Mouse (Mus musculus): ENCODE measurements around the gene Adh6b.

- TF ChIP-seq GATA1 (IDR thresholded peaks at IDR 0.05; ENCODE audit: borderline replicate concordance, low read length) (no peak), FLI1 (IDR thresholded peaks at IDR 0.05; ENCODE audit: low read length) (no peak)
These were observed 16.1 kb upstream of the Adh6b start for GRCm38 (mm10) chr3:138325466-138325865.
